Mouse (Mus musculus) forebrain, embryonic 12.5 days (tissue): ENCODE measurements around the gene Smc4. TPM values are rescaled to one million over a fixed set of nuclear protein-coding genes. Genes with fewer than 3 reads are reported as not detected.
"Not testable (repeated sequence)": the region's sequence is repeated elsewhere in the genome, so short reads cannot be mapped to it uniquely, and the experiment has no call there.

ENCODE experiments used
- ATAC-seq: fragments of 200-750 bp; cut with Nextera tagmentation; 2 replicates; pipeline ENCODE4 v1.8.0; 2017; ENCODE audit warnings: moderate TSS enrichment; ENCODE audit not compliant: low FRiP score
- H3K27ac ChIP-seq: fragments of 300-500 bp; sonication (generic); 2 replicates; pipeline ENCODE4 v1.5.1; 2016; ENCODE audit warnings: mild to moderate bottlenecking
- H3K27me3 ChIP-seq: fragments of 300-500 bp; sonication (generic); 2 replicates; pipeline ENCODE4 v1.6.1; 2016; ENCODE audit warnings: mild to moderate bottlenecking
- H3K36me3 ChIP-seq: fragments of 300-500 bp; sonication (generic); replicated peaks from 2 replicates; pipeline ENCODE4 v1.6.1; 2016; ENCODE audit warnings: mild to moderate bottlenecking
- H3K4me1 ChIP-seq: fragments of 300-500 bp; sonication (generic); 2 replicates; pipeline ENCODE4 v1.6.1; 2016
- H3K4me2 ChIP-seq: fragments of 300-500 bp; sonication (generic); 2 replicates; pipeline ENCODE4 v1.6.1; 2016; ENCODE audit warnings: mild to moderate bottlenecking, moderate library complexity
- H3K4me3 ChIP-seq: fragments of 300-500 bp; sonication (generic); replicated peaks from 2 replicates; pipeline ENCODE4 v1.5.1; 2016; ENCODE audit warnings: mild to moderate bottlenecking
- H3K9ac ChIP-seq: fragments of 300-500 bp; sonication (generic); 2 replicates; pipeline ENCODE4 v1.6.1; 2016; ENCODE audit warnings: mild to moderate bottlenecking
- H3K9me3 ChIP-seq: fragments of 300-500 bp; sonication (generic); 2 replicates; pipeline ENCODE4 v1.6.1; 2016
- WGBS: fragments of 180-500 bp; shearing (Covaris S2); methylation state at CpG from one replicate; pipeline ENCODE4 v1.1.7; 2016; 5-methylcytosine and 5-hydroxymethylcytosine counted together
- polyA plus RNA-seq: library from polyadenylated mRNA; unstranded; fragments of >200 nt; fragmentation: Nextera tagmentation; extraction: Ambion mirVana; gene quantifications from 2 replicates; pipeline ENCODE4 v1.2.1, GENCODE M21; 2016

Gene Smc4
- polyA plus RNA-seq, 1 experiment from 2014 or later, result 200 TPM

- H3K4me3 ChIP-seq, result no peak overlapping the region
- no peaks in the 10 kb centered on the region for H3K27me3 ChIP-seq
- no peak overlapping the region for H3K4me2 ChIP-seq
- H3K36me3 ChIP-seq, result no peaks in the 10 kb centered on the region; the same call in 1 of the 2 replicates
- H3K9ac ChIP-seq, result no peak overlapping the region
- H3K9me3 ChIP-seq, result no peaks in the 10 kb centered on the region
- no peak overlapping the region for H3K27ac ChIP-seq
- 88% methylated on average over 10 of the region's 10 CpGs for WGBS
- ATAC-seq, result no peak
- H3K4me1 ChIP-seq, result no peaks in the 10 kb centered on the region
Observed at GRCm38 (mm10) chr3:68979187-68979586, 25.4 kb upstream of the Smc4 start.

DNA sequence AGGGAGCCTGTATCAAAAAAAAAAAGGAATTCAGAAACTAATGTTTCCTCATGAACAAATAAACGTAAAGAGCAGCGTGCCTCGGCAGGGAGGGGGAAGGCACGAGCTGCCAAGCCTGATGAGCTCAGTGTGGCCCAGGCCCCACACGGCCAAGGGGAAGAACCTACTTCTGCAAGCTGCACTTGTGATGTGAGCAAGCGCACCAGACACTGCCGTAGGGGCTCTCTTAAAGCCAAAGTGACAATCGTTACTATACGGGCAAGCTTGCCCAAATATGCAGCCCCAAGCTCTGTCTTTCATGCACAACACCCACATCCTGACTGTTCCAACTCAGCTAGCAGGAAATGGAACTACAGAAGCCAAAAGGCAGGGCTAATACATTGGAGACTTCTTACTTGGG, 23.6 kb upstream of the Smc4 start:
- Histone ChIP-seq H3K27ac (no peak overlapping the region), H3K4me2 (no peak overlapping the region), H3K9ac (no peak overlapping the region), H3K27me3 (no peaks in the 10 kb centered on the region), H3K4me1 (no peaks in the 10 kb centered on the region), H3K4me3 (no peak overlapping the region), H3K9me3 (no peaks in the 10 kb centered on the region), H3K36me3 (peaks cover 6% of the 10 kb centered on the region)
- ATAC-seq, result no peak
- WGBS, result 90% methylated on average over 9 of the region's 9 CpGs

GRCm38 (mm10) chr3:68986550-68986949, 18.0 kb upstream of the Smc4 start:
- 96% methylated on average over 2 of the region's 2 CpGs for WGBS
- H3K9me3 ChIP-seq, result no peaks in the 10 kb centered on the region
- peaks cover 21% of the 10 kb centered on the region for H3K36me3 ChIP-seq
- H3K4me1 ChIP-seq, result no peaks in the 10 kb centered on the region
- no peak for ATAC-seq
- H3K27ac ChIP-seq, result no peak overlapping the region
- no peak overlapping the region for H3K9ac ChIP-seq
- no peak overlapping the region for H3K4me2 ChIP-seq
- H3K4me3 ChIP-seq, result no peak overlapping the region
- no peaks in the 10 kb centered on the region for H3K27me3 ChIP-seq

DNA sequence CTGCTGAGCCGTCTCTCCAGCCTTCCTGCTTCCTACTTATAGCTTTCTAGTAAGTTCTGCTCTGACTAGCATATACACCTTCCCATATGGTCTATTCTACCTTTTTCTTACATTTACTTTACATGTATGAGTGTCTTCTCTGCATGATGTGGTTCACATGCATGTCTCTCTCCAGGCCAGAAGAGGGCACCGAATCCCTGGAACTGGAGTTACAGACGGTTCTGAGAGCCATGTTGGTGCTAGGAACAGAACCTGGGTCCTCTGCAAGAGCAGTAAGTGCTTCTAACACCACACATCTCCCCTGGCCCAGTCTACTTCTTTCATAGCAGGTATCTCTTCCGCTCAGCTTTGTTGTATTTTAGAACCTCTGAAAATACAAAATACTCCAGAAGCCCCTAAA, 1.8 kb upstream of the Smc4 start:
- H3K9ac ChIP-seq, result no peak overlapping the region
- H3K27me3 ChIP-seq, result no peaks in the 10 kb centered on the region
- no peaks in the 10 kb centered on the region for H3K9me3 ChIP-seq
- no peak overlapping the region for H3K27ac ChIP-seq
- peaks cover 19% of the 10 kb centered on the region for H3K4me1 ChIP-seq
- ATAC-seq, result no peak
- no peak overlapping the region for H3K4me3 ChIP-seq
- no peaks in the 10 kb centered on the region for H3K36me3 ChIP-seq
- WGBS, result 85% methylated on average over 4 of the region's 4 CpGs
- H3K4me2 ChIP-seq, result no peak overlapping the region

- Histone ChIP-seq H3K36me3 (no peaks in the 10 kb centered on the region), H3K4me1 (peaks cover 19% of the 10 kb centered on the region), H3K9ac (peak overlapping the region; percentile 94), H3K4me3 (peak overlapping the region; percentile 97), H3K27me3 (no peaks in the 10 kb centered on the region), H3K27ac (peak overlapping the region; percentile 95), H3K4me2 (peak overlapping the region; percentile 70), H3K9me3 (no peaks in the 10 kb centered on the region)
- 1% methylated on average over 7 of the region's 7 CpGs for WGBS
- peak; percentile 37 for ATAC-seq
Observed at GRCm38 (mm10) chr3:69004055-69004436, 492 bp upstream of the Smc4 start.

DNA sequence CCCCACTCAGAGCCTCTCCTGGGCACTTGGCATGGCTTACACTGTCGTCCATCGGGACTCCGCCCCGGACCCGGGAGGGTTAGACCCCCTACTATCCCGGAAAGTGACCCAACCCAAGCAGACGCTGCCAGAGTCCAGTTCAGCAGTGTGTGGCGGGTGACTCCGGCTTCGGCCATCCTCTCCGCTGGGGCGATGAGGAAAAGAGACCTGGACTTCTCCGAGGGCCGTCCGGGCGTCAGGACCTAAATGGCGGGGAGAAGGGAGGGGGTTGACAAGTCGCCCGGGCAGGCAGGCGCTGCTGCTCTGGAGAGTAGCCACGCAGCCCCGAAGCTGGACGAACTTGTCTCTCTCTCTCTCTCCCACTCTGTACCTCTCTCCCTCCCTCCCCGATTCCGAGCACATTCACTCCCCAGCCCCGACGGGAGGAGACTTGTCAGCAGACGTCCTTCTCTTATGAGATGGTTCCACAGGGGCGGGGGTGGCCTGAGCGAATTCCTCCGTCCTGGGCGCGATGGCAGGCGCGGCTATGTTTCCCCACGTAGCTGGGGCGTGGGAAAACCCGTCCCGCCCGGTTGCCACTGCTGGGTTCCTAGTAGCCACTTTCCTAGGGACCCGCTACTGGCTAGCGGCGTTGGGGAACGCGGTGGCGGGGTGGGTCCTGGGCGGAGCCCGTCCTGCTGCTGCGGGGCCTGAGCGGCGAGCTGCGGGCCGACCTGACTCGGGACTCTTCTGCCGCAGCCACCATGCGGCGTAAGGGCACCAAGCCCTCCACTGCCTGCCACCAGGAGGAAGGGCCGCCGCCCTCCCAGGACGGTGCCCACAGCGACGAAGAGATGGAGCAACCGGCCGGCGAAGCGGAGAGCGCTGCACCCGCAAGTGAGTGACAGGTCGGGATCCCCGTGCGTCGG, 1.1 kb downstream of the Smc4 start:
- H3K27ac ChIP-seq, result peak overlapping the region; percentile 95
- H3K4me1 ChIP-seq, result peaks cover 19% of the 10 kb centered on the region
- H3K4me2 ChIP-seq, result peak overlapping the region; percentile 70
- H3K4me3 ChIP-seq, result peak overlapping the region; percentile 97
- H3K36me3 ChIP-seq, result 0 out of 2 replicates have a peak, but pooled peaks cover 5% of the 10 kb centered on the region
- no peaks in the 10 kb centered on the region for H3K9me3 ChIP-seq
- peak; percentile 66 for ATAC-seq
- WGBS, result under 1% methylated on average over 72 of the region's 72 CpGs
- no peaks in the 10 kb centered on the region for H3K27me3 ChIP-seq
- peak overlapping the region; percentile 94 for H3K9ac ChIP-seq

DNA sequence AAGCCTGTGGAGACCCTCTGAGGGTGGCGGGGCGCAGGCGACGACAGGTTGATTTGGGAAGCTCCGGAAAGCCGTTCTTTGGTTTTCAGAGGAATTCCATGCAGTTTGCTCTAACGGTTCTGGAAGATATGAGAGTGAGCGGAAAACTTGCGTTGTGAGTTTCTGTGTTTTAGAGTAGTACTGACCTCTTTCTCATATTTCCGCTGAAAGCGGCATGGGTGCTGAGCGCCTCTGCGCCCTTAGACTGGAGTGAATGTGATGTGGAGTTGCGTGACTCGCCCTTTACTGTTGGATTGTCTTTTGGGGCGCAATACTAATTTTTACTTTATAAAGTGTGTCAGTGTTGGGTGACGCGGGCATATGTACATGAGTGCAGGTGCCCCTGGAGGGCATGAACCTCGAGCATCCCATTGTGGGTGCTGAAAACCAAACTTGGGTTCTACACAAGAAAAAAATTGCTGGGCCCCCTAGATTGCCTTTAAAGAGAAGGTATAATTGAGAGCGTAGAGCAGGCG, 1.8 kb downstream of the Smc4 start:
- ATAC-seq, result no peak
- Histone ChIP-seq H3K4me2 (peak overlapping the region; percentile 70), H3K27ac (peak overlapping the region; percentile 95), H3K9ac (peak overlapping the region; percentile 94), H3K36me3 (0 out of 2 replicates have a peak, but pooled peaks cover 5% of the 10 kb centered on the region), H3K27me3 (no peaks in the 10 kb centered on the region), H3K4me1 (peaks cover 19% of the 10 kb centered on the region), H3K9me3 (no peaks in the 10 kb centered on the region), H3K4me3 (peak overlapping the region; percentile 97)
- WGBS, result 6% methylated on average over 21 of the region's 21 CpGs

DNA sequence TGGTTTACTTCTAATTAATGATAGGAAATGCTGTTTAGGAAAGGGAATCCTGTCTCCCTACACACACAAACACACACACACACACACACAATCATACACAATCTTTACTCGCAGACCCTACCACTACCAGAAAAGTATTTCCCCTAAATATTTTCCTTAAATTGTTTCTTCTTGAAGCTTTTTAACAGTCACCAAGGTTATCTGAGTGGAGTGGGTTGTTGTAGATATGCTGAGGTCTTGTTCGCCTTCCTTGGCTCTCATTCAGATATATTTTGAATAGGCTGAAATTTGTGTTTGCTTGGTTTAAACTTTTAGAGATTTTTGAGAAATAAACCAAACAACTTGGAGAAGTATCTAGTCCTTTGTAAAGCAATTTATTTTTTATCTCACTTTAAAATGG, 4.3 kb downstream of the Smc4 start:
- WGBS, result 91% methylated on average over 2 of the region's 2 CpGs

GRCm38 (mm10) chr3:69017181-69017580, 12.6 kb downstream of the Smc4 start:
- Histone ChIP-seq H3K4me3 (no peak overlapping the region), H3K27me3 (no peaks in the 10 kb centered on the region), H3K9me3 (no peaks in the 10 kb centered on the region), H3K36me3 (peaks cover 36% of the 10 kb centered on the region), H3K27ac (no peak overlapping the region), H3K9ac (no peak overlapping the region), H3K4me2 (no peak overlapping the region), H3K4me1 (no peaks in the 10 kb centered on the region)
- 90% methylated on average over 3 of the region's 3 CpGs for WGBS
- no peak for ATAC-seq

More for the DNA sequence above, 4.3 kb downstream of the Smc4 start:
- Histone ChIP-seq H3K27me3 (no peaks in the 10 kb centered on the region), H3K4me1 (peaks cover 11% of the 10 kb centered on the region), H3K36me3 (peaks cover 10% of the 10 kb centered on the region), H3K4me2 (no peak overlapping the region), H3K4me3 (no peak overlapping the region), H3K9ac (no peak overlapping the region), H3K9me3 (no peaks in the 10 kb centered on the region), H3K27ac (no peak overlapping the region)
- ATAC-seq, result no peak

GRCm38 (mm10) chr3:69018635-69019034, 14.1 kb downstream of the Smc4 start:
- 93% methylated on average over 2 of the region's 2 CpGs for WGBS
- H3K27ac ChIP-seq, H3K9me3 ChIP-seq, H3K27me3 ChIP-seq, ATAC-seq, H3K4me1 ChIP-seq, H3K4me2 ChIP-seq, H3K4me3 ChIP-seq, H3K9ac ChIP-seq: not testable (repeated sequence)
- peaks cover 43% of the 10 kb centered on the region for H3K36me3 ChIP-seq

DNA sequence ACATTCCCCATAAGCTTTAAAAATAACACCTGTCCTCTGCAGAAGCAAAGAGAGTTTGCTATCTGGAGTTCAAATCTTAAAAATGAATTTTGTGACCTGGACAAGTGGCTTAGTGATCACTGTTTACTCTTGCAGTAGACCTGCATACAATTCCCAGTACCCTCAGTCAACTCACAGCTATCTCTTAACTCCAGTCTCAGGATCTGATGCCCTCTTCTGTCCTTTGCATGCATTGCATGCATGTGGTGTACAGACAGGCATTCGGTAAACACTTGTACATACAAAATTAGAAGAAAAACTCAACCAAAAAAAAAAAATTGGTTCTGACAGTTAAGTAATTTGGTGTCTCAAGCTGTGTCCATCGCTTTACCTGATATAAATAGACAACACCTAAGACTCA, 15.7 kb downstream of the Smc4 start:
- H3K9me3 ChIP-seq, result no peaks in the 10 kb centered on the region
- ATAC-seq, result no peak
- H3K36me3 ChIP-seq, result peaks cover 56% of the 10 kb centered on the region
- WGBS, result 88% methylated on average over 2 of the region's 2 CpGs
- H3K4me1 ChIP-seq, result no peaks in the 10 kb centered on the region
- H3K9ac ChIP-seq, result no peak overlapping the region
- no peaks in the 10 kb centered on the region for H3K27me3 ChIP-seq
- no peak overlapping the region for H3K27ac ChIP-seq
- no peak overlapping the region for H3K4me3 ChIP-seq
- H3K4me2 ChIP-seq, result no peak overlapping the region

GRCm38 (mm10) chr3:69020764-69021163, 16.2 kb downstream of the Smc4 start:
- H3K4me1 ChIP-seq, result no peaks in the 10 kb centered on the region
- no peak for ATAC-seq
- H3K27me3 ChIP-seq, result no peaks in the 10 kb centered on the region

More at GRCm38 (mm10) chr3:69020764-69021163, 16.2 kb downstream of the Smc4 start:
- no peak overlapping the region for H3K4me3 ChIP-seq
- no peak overlapping the region for H3K4me2 ChIP-seq
- H3K27ac ChIP-seq, result no peak overlapping the region
- peaks cover 60% of the 10 kb centered on the region for H3K36me3 ChIP-seq
- H3K9ac ChIP-seq, result no peak overlapping the region
- H3K9me3 ChIP-seq, result no peaks in the 10 kb centered on the region
